Mouse (Mus musculus) myocyte (in vitro differentiated cells): Measurements from ENCODE around the gene Rnf4. TPM values are rescaled to one million over a fixed set of nuclear protein-coding genes. Genes with fewer than 3 reads are reported as not detected.

Source experiments
- H3K27me3 ChIP-seq: one replicate; pipeline ENCODE4 v1.6.1; 2011; ENCODE audit not compliant: control insufficient read depth, insufficient read depth, insufficient read length
- H3K36me3 ChIP-seq: one replicate; pipeline ENCODE4 v1.6.1; 2011; ENCODE audit not compliant: control insufficient read depth, insufficient read depth
- H3K4me2 ChIP-seq: one replicate; pipeline ENCODE4 v1.6.1; 2011; ENCODE audit warnings: low read depth, control low read depth
- H3K4me3 ChIP-seq: one replicate; pipeline ENCODE4 v1.5.1; 2011; ENCODE audit warnings: mild to moderate bottlenecking, control low read depth, moderate library complexity
- H3K79me2 ChIP-seq: one replicate; pipeline ENCODE4 v1.6.1; 2011; ENCODE audit not compliant: control insufficient read depth, insufficient read depth
- H3ac ChIP-seq: one replicate; pipeline ENCODE4 v1.6.1; 2011; ENCODE audit not compliant: control insufficient read depth, insufficient read length
- CEBPB ChIP-seq: IDR thresholded peaks from 2 replicates; pipeline ENCODE4 v1.6.1; 2011; ENCODE audit warnings: mild to moderate bottlenecking, moderate library complexity; ENCODE audit not compliant: poor library complexity, insufficient read depth, severe bottlenecking
- E2F4 ChIP-seq: IDR thresholded peaks from one replicate; pipeline ENCODE4 v1.6.1; 2011; ENCODE audit warnings: mild to moderate bottlenecking, control low read depth, moderate library complexity; ENCODE audit not compliant: insufficient read depth
- MAX ChIP-seq: IDR thresholded peaks from one replicate; pipeline ENCODE4 v1.6.1; 2011; ENCODE audit warnings: low read depth, mild to moderate bottlenecking, control low read depth
- MYOD1 ChIP-seq, 3 experiments: IDR thresholded peaks; one replicate each; pipeline ENCODE4 v1.6.1; 2011; ENCODE audit warnings: control low read depth in 2 of 3, low read depth in 2 of 3, mild to moderate bottlenecking in 2 of 3, moderate library complexity in 1 of 3; ENCODE audit not compliant: insufficient read length in 2 of 3, control insufficient read depth in 1 of 3
- MYOG ChIP-seq, 3 experiments: IDR thresholded peaks; one replicate each; pipeline ENCODE4 v1.6.1; 2011; ENCODE audit warnings: control low read depth in 2 of 3, low read depth in 2 of 3, mild to moderate bottlenecking in 2 of 3; ENCODE audit not compliant: insufficient read length in 2 of 3, control insufficient read depth in 1 of 3, insufficient read depth in 1 of 3
- POLR2A ChIP-seq: IDR thresholded peaks from one replicate; pipeline ENCODE4 v1.6.1; 2011; ENCODE audit warnings: low read depth, mild to moderate bottlenecking, control low read depth, moderate library complexity; ENCODE audit not compliant: insufficient read length
- POLR2AphosphoS2 ChIP-seq: IDR thresholded peaks from one replicate; pipeline ENCODE4 v1.6.1; 2011; ENCODE audit warnings: low read depth, control low read depth; ENCODE audit not compliant: insufficient read length
- REST ChIP-seq: IDR thresholded peaks from one replicate; pipeline ENCODE4 v1.6.1; 2011; ENCODE audit warnings: mild to moderate bottlenecking, control low read depth, moderate library complexity; ENCODE audit not compliant: insufficient read depth, insufficient read length
- SRF ChIP-seq: IDR thresholded peaks from one replicate; pipeline ENCODE4 v1.6.1; 2011; ENCODE audit warnings: low read depth; ENCODE audit not compliant: control insufficient read depth, insufficient read length
- TCF12 ChIP-seq: IDR thresholded peaks from one replicate; pipeline ENCODE4 v1.6.1; 2011; ENCODE audit warnings: mild to moderate bottlenecking, control low read depth; ENCODE audit not compliant: poor library complexity, insufficient read depth, severe bottlenecking
- TCF3 ChIP-seq: IDR thresholded peaks from one replicate; pipeline ENCODE4 v1.6.1; 2011; ENCODE audit warnings: low read depth, control low read depth; ENCODE audit not compliant: insufficient read length
- USF1 ChIP-seq: IDR thresholded peaks from one replicate; pipeline ENCODE4 v1.6.1; 2011; ENCODE audit warnings: low read depth, mild to moderate bottlenecking, control low read depth, moderate library complexity
- polyA plus RNA-seq: library from polyadenylated mRNA; unstranded; fragments of >200 nt; fragmentation: generic; extraction: Trizol; gene quantifications from one replicate; pipeline ENCODE4 v1.2.1, GENCODE M21; 2012; ENCODE audit warnings: missing spikeins

The Rnf4 gene
- polyA plus RNA-seq, 1 experiment = 78.2 TPM

DNA sequence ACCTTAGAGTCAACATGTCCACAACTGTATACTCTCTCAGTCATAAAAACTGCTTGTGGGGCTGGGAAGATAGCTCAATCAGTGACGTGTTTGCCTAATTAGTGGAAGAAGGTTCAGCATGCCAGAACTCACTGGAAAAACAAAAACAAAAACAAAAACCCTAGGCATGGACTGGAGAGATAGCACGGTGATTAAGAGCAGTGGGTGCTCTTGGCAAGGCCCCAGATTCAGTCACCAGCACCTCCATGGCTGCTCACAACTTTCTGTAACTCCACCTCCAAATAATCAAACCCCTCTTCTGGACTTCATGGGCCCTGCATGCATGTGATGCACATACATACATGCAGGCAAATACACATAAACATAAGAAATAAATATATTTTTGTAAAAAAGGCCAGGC is 46.8 kb upstream of the Rnf4 start:
- H3K4me2 ChIP-seq = no peak overlapping the region
- no peak overlapping the region for H3ac ChIP-seq
- no peaks in the 10 kb centered on the region for H3K79me2 ChIP-seq
- H3K36me3 ChIP-seq = no peaks in the 10 kb centered on the region
- no peak overlapping the region for H3K4me3 ChIP-seq
- peaks cover 62% of the 10 kb centered on the region for H3K27me3 ChIP-seq
- TF ChIP-seq POLR2A (no peak), E2F4 (no peak), CEBPB (no peak), TCF12 (no peak), TCF3 (no peak), REST (no peak), SRF (no peak), MAX (no peak), MYOD1 (IDR thresholded peaks at IDR 0.05; ENCODE audit: control insufficient read depth in 1 of 3, insufficient read length in 2 of 3, low read depth in 2 of 3) (no peak), USF1 (no peak)

DNA sequence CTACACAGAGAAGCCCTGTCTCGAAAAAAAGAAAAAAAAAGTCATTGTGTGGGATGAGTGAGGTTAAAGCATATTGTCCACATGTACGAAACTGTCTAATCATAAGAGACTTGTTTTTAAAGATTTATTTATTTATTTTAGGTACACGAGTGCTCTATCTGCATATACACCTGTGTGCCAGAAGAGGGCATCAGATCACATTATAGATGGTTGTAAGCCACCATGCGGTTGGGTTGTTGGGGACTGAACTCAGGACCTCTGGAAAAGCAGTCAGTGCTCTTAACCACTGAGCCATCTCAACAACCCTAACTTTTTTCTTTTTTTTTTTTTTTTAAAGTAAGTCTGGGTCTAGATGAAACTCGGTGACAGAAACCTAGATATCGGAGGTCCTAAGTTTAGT is 42.7 kb upstream of the Rnf4 start:
- TF ChIP-seq TCF12 = no peak
- TF ChIP-seq MAX = no peak
- TF ChIP-seq TCF3 = no peak
- no peak for TF ChIP-seq USF1
- TF ChIP-seq SRF = no peak
- TF ChIP-seq REST = no peak
- TF ChIP-seq POLR2AphosphoS2 = no peak
- TF ChIP-seq CEBPB = no peak
- TF ChIP-seq POLR2A = no peak
- no peak for TF ChIP-seq MYOD1 (IDR thresholded peaks at IDR 0.05; ENCODE audit: control insufficient read depth in 1 of 3, insufficient read length in 2 of 3, low read depth in 2 of 3)
- no peak for TF ChIP-seq MYOG (IDR thresholded peaks at IDR 0.05; ENCODE audit: control insufficient read depth in 1 of 3, insufficient read depth in 1 of 3, insufficient read length in 2 of 3, low read depth in 2 of 3)
- TF ChIP-seq E2F4 = no peak
- Histone ChIP-seq H3ac (no peak overlapping the region), H3K4me3 (no peak overlapping the region), H3K36me3 (no peaks in the 10 kb centered on the region), H3K79me2 (no peaks in the 10 kb centered on the region), H3K4me2 (no peak overlapping the region), H3K27me3 (peaks cover 73% of the 10 kb centered on the region)

DNA sequence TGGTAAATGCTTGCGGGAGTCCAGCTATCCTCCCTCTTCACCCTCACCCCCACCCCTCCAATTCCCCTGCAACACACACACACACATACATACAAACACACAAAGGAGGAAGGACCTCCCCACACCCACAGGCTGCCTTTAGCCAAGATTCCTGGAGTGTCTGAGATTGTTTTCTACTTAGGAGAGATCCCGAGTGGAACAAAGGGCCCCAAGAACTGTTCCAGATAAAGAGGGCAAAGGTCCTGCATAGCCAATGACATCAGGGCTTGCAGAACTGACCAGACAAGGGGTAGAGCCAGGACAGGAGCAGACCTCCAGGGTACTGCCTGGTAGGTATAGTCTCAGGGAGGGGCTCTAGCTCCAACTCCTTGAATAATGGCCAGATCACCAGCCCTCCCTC is 41.4 kb upstream of the Rnf4 start:
- Histone ChIP-seq H3ac (no peak overlapping the region), H3K4me2 (no peak overlapping the region), H3K79me2 (no peaks in the 10 kb centered on the region), H3K27me3 (peaks cover 73% of the 10 kb centered on the region), H3K4me3 (no peak overlapping the region), H3K36me3 (no peaks in the 10 kb centered on the region)
- TF ChIP-seq REST (no peak), CEBPB (no peak), MYOD1 (IDR thresholded peaks at IDR 0.05; ENCODE audit: control insufficient read depth in 1 of 3, insufficient read length in 2 of 3, low read depth in 2 of 3) (no peak), POLR2A (no peak), TCF3 (no peak), SRF (no peak), MAX (no peak), TCF12 (no peak), USF1 (no peak), POLR2AphosphoS2 (no peak)

DNA sequence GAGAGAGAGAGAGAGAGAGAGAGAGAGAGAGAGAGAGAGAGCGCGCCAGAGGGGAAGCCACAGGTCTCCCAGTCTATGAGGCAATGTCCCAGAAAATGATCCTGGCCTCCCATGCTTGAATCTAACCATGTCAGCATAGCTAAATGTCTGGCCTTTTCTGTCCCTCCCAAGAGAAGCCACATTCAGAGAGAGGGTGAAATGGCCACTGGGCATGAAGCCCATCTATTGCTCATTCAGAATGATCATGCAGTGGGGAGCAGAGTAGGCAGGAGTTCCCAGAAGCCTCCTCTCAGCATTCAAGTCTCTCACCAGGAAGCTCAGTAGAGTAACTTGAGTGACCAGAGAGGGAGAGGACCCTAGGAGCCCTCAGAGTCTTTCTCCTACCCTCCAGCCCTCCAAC is 40.9 kb upstream of the Rnf4 start:
- Histone ChIP-seq H3K79me2 (no peaks in the 10 kb centered on the region), H3K4me3 (no peak overlapping the region), H3ac (no peak overlapping the region), H3K36me3 (no peaks in the 10 kb centered on the region), H3K4me2 (no peak overlapping the region), H3K27me3 (peaks cover 76% of the 10 kb centered on the region)
- TF ChIP-seq MYOD1 (IDR thresholded peaks at IDR 0.05; ENCODE audit: control insufficient read depth in 1 of 3, insufficient read length in 2 of 3, low read depth in 2 of 3) = no peak
- TF ChIP-seq MAX = no peak
- TF ChIP-seq USF1 = no peak
- no peak for TF ChIP-seq E2F4
- no peak for TF ChIP-seq MYOG (IDR thresholded peaks at IDR 0.05; ENCODE audit: control insufficient read depth in 1 of 3, insufficient read depth in 1 of 3, insufficient read length in 2 of 3, low read depth in 2 of 3)
- no peak for TF ChIP-seq REST
- no peak for TF ChIP-seq POLR2AphosphoS2
- no peak for TF ChIP-seq SRF
- TF ChIP-seq POLR2A = no peak
- TF ChIP-seq TCF12 = no peak
- no peak for TF ChIP-seq TCF3
- no peak for TF ChIP-seq CEBPB

DNA sequence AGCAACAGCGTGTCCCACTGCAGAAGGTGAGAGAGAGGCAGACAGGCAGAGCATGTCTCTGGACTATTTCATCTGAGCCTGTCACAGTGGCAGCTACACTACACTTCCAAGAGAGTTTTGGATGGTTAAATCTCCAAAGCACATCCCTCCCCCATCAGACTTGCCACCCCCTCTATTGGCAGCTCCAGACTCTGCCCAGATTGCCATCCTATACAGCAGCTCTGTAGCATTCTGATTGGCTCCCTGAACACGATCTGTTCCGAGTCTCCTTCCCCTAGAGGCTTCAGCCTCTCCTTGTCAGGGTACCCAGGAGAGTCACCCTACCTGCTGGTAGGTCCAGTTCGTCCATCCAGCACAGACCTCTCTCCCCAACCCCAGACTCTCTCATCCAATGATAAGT is 38.0 kb upstream of the Rnf4 start:
- Histone ChIP-seq H3K36me3 (no peaks in the 10 kb centered on the region), H3K4me3 (no peak overlapping the region), H3K79me2 (no peaks in the 10 kb centered on the region), H3K4me2 (no peak overlapping the region), H3K27me3 (peaks cover 83% of the 10 kb centered on the region), H3ac (no peak overlapping the region)
- TF ChIP-seq MYOG (IDR thresholded peaks at IDR 0.05; ENCODE audit: control insufficient read depth in 1 of 3, insufficient read depth in 1 of 3, insufficient read length in 2 of 3, low read depth in 2 of 3) = no peak
- TF ChIP-seq REST = no peak
- no peak for TF ChIP-seq CEBPB
- TF ChIP-seq SRF = no peak
- TF ChIP-seq MYOD1 (IDR thresholded peaks at IDR 0.05; ENCODE audit: control insufficient read depth in 1 of 3, insufficient read length in 2 of 3, low read depth in 2 of 3) = no peak
- TF ChIP-seq POLR2A = no peak
